In the genomic region with DNA sequence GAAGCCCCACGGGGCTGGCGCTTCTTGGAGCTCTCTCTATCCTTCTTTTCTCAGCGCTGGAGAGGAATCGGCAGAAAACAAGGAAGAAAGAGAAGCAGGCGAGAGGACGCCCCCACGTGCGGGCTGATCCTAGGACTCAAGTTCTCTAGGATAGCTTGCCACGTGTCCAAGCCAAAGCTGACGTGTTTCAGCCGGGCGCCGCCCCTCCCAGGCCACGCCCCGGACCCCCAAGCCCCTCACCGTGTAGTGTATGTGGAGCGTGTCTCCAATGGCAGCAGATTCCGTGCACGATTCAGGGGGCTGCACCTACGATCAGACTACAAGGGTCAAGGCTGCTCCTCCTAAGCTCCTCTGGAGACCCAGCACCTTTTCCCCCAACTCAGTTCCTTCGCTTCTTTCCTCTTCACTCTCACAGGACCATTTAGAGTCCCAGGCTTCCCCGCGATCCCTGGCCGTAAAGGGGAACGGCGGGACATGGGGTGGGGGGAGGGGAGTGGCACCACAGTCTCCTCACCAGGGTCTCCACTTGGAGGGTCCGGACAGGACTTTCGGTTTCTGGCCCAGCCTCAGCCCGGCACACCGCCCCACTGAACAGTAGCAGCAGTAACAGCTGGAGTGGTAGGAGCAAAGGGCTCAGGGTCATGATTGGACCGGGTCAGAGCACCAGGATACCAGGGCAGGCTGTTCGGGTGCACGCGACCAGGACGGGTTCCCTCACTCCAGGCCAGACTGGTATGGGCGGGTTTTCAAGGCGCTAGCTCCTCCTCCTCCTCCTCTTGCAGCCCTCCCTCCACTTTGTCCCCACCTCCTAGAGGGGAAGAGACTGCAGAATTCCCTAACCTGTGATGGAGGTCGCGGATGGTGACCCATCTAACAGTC, we compare ENCODE assay signal across 1 mouse cellular context.
TF ChIP-seq lines count a peak whose summit lies in the region.

A gene (minus strand): TSS at position 756 of the 879 bp plus-strand sequence.

TF ChIP-seq in MEL, 35 proteins besides CTCF, POLR2A, EP300 and RAD21 (continued from another document):
- TF ChIP-seq MXI1 (IDR thresholded peaks at IDR 0.05; ENCODE audit: low read depth, low read length) (peak; percentile 100), SMC3 (IDR thresholded peaks at IDR 0.05; ENCODE audit: low read depth, low read length) (no peak), MAZ (IDR thresholded peaks at IDR 0.05; ENCODE audit: low read depth, low read length) (0 out of 2 replicates have a peak, but pooled peaks have one; percentile 17)
